Mouse (Mus musculus) ES-CJ7 (cell line): ENCODE results near the gene Catsperd.
A peak's percentile ranks its signal among the peaks of the same experiment; 100 is the strongest.

Source experiments
- DNase-seq: peaks from one replicate; pipeline ENCODE4 v3.0.0; 2011; ENCODE audit warnings: low read depth, low spot score

Catsperd gene

DNA sequence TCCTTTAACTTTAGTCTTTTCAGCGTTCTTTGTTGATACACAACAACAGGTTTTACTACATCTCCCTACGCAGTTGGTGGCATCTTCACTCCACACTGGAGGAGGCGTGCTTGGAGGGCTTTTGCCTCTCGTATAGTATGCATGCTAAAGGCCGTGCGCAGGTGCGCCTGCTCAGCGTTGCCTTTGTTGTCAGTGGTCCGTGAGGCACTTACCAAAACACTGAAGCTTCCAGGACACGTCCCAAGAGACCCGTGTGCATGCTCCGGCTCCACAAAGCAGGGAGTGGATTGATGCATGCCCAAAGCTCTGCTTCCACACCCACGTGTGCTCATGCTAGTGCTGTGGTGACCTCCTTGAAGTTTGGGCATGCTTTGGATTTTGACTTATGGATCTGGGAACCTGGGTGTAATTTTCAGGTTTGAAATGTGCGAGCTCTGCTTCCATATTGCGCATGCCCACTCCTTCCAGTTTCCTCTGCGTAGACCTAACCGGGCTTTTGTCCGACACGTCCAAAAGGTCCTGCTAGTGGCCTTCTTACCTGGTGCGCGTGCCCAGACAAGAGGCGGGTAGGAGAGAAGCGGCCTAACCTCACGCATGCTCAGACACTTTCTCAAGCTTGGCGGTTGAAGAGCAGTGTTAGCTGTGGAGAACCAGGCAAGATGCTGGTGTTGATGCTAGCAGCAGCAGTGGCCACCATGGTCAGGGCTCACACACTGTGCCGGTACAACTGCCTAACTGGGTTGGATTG lies at the start of gene Catsperd:
Gene Catsperd (plus strand): TSS at position 614 of the 748 bp plus-strand sequence.
- DNase-seq: peak; percentile 66

- DNase-seq: no peak
Measured at GRCm38 (mm10) chr17:56583071-56583470, 44.9 kb upstream of the Catsperd start.

GRCm38 (mm10) chr17:56583611-56584256 lies 44.2 kb upstream of the Catsperd start:
- DNase-seq: no peak

- DNase-seq: peak; percentile 99
Measured at GRCm38 (mm10) chr17:56584257-56585130, 43.4 kb upstream of the Catsperd start, which contains the start of the genes Safb2 and Safb. TSS of gene Safb2 (minus strand) at chr17:56584585. TSS of gene Safb (plus strand) at chr17:56584825.

DNA sequence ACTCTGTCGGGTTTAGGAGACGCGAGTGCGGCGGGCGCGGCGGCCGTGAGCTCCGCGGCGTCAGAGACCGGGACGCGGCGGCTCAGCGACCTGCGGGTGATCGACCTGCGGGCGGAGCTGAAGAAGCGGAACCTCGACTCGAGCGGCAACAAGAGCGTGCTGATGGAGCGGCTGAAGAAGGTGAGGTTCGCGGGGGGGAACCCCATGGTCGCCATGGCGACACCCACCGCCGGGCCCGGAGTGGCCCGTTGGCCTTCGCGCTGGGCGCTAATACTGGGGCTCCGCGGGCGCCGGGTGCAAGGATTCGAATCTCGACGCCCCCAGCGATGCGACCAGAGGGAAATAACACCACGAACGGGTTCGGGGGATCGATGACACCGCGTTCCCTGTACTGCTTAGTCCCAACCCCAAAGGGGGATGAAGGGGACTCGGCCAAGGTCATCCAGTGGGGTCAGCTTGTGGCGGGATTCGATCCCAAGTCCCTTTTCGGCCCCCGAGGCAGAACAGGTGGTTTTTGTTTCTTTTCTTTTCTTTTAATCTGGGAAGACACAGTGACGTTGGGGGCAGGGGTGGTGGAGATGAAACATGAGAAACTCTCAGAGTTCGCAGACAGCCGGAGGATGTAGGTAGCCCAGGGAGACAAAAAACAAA lies 42.6 kb upstream of the Catsperd start:
- DNase-seq: peak; percentile 36

DNA sequence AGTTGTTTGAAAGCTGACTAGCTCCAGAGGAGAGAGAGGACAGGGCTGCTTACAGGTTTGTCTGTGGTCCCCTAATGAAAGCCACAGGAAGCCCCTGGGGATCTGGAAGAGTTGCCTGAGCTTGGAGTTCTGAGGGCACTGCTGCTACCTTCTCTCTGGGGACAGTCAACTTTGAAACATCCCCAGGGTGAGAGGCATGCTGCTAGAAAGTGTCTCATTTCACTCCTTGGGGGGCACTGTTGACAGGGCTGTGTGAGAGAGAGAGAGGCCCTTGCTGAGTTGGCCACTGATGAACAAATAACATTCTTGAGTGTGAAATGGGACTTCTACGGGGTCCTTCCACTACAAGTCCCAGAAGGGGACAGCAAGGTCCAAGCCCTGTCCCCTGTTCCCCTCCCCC lies 40.2 kb upstream of the Catsperd start:
- no peak for DNase-seq

- no peak for DNase-seq
Measured at GRCm38 (mm10) chr17:56588921-56589320, 39.0 kb upstream of the Catsperd start.

DNA sequence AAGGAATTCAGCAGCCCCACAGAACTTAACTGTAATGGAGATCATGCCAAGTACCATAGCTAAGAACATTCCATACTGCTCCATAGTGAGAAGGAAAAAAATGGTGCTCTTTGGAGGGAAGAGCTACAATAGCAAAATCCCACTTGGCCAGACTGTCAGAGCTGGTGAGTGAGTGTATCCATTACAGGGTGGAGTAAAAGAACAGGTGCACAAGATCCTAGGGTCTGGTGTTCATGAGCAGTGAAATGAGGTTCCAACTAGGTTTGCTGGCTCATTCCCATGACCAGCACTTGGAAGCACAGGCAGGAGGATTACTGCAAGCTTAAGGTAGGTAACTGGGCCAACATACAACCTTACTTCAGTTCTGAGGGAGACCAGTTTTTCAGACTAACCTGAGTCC lies 35.4 kb upstream of the Catsperd start:
- DNase-seq: no peak

DNA sequence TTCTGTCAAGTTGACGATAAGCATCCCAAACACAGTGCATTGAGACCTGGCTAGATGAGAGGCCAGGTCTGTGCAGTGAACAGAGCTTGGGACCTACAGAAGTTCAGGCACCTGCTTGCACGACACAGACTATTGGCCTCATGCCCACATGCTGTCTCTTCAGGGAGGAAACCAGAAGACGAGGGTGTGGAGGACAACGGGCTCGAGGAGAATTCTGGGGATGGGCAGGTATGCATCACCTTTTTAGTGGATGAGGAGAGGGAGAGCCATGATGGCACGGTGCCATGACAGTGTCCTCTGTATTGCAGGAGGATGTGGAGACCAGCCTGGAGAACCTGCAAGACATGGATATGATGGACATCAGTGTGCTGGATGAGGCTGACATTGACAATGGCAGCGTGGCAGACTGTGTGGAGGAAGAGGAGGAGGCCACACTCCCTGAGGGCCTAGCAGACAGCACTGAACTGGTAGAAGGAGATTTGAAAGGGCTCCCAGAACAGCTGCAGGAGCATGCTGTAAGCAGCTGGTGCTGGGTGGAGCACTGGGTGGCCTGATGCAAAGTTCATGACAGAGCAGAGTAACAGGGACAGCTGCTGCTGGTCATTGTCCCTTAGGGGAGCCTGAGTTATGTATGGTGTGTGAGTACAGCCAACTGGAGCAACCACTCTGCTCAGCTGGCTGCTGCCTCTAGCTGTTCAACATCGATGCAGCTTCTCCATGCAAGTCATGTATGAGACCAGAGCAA lies 34.2 kb upstream of the Catsperd start:
- DNase-seq: no peak

DNA sequence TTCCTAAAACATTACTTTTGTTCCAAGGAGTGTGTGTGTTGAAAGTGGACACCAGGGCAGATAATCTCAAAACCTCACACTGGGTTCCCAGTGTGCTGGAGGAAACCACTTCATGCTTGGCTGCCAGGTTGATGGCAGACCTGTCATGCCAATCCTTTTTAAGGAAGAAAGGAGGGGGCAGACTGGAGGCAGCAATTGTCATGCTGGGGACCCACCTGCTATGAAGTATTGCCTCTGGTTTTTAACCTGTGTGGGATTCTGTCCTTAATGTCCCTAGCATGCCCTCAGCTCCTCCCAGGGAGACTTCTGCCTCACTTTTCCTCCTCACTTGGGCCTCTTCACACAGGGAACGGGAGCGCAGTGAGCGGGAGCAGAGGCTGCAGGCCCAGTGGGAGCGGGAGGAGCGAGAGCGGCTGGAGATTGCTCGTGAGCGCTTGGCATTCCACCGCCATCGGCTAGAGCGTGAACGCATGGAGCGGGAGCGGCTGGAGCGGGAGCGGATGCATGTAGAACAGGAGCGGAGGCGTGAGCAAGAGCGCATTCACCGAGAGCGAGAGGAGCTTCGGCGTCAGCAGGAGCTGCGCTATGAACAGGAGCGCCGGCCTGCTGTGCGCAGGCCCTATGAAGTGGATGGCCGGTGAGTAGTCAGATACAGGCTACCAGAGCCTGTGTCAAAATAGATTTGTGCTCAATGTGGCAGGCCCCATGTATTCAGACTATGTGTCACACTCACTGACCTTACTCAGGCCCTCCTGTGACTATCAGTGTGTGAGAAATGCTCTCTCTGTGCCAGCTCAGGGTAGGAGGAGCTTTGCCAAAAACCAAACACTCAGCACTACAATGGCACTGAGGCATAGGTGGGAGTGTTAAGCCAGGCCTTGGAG lies 24.5 kb upstream of the Catsperd start:
- DNase-seq: no peak

- DNase-seq: no peak
Measured at GRCm38 (mm10) chr17:56604070-56604380, 23.9 kb upstream of the Catsperd start.

- no peak for DNase-seq
Measured at GRCm38 (mm10) chr17:56604422-56604821, 23.5 kb upstream of the Catsperd start.

GRCm38 (mm10) chr17:56605431-56605830 lies 22.5 kb upstream of the Catsperd start:
- no peak for DNase-seq

DNA sequence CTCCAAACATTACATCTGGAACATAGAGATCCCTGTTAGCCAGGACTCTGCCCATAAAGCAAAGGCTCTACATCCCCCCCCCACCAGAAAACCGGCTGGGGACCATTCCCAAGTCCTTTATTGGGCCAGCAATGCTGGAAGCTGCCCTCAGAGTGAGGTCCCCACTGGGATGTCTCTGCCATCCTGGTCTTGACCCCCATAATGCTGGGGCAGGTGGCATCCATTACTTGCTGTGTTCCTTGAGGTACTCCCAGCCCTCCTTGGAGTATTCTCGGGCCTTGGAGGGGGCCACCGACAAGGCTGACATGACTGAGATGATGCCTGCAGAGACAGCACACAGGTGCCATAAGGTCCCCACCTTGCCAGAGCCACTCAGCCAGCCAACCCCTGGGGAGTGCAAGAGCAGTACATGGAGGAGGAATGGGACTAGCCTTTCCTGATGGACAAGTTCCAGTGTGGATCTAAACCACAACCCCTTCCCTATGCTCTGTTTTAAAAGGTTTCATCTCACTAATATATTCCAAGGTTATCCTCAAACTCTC lies 20.4 kb upstream of the Catsperd start:
- DNase-seq: no peak

DNA sequence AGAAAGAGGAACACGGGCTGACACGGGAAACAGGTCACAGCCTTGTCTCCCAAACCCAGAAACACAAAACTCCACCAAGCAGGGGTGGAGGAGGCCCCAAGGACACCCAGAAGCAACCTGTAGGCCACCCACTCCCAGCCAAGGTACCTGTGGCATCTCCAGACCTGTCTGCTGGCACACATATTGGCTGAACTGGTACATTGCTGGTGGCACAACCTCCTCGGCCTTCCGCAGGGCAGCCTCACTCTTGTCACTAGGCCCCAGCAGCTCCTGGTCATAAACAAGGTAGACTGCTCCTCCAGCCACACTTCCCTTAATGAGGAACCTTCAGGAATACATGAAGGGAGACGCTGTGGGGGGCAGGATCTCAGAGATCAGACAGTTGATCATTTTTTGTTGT lies 19.2 kb upstream of the Catsperd start:
- no peak for DNase-seq

DNA sequence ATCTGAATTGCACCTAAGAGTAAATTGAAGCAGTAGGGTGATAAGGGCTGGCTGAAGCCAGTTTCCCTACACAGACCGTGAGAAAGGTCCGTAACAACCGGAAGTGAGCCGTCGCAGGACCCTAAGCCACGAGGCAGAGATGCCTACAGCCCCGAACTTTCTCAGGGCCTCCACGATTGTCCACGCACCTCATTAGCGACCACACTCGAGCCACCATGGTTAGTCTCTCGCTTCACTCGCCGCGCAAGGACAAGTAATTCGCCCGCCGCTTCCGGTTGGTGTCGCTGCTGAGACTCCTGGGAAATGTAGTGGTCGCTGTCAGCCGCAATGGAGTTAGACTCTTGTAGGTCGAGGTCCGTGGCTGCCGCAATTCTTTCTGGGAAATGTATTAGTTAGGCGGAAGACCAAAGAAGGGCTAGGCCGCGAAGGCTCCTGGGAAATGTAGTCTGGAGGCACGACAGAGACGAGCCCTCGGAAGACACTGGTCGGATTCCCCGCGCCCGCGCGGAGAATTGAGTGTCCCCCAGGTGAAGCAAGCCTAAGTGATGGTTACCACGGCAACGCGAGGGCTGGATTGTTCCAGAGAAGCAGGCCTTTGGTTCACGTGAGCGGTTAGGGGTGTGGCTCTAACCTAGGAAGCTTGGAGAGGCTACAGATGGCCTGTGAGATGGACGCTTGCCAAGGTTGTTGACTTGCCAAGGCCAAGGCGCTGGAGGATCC lies 18.3 kb upstream of the Catsperd start, which contains the start of gene 2410015M20Rik:
Gene 2410015M20Rik (minus strand): TSS at position 320 of the 720 bp plus-strand sequence.
- peak; percentile 98 for DNase-seq

GRCm38 (mm10) chr17:56611323-56611722 lies 16.6 kb upstream of the Catsperd start:
- no peak for DNase-seq

DNA sequence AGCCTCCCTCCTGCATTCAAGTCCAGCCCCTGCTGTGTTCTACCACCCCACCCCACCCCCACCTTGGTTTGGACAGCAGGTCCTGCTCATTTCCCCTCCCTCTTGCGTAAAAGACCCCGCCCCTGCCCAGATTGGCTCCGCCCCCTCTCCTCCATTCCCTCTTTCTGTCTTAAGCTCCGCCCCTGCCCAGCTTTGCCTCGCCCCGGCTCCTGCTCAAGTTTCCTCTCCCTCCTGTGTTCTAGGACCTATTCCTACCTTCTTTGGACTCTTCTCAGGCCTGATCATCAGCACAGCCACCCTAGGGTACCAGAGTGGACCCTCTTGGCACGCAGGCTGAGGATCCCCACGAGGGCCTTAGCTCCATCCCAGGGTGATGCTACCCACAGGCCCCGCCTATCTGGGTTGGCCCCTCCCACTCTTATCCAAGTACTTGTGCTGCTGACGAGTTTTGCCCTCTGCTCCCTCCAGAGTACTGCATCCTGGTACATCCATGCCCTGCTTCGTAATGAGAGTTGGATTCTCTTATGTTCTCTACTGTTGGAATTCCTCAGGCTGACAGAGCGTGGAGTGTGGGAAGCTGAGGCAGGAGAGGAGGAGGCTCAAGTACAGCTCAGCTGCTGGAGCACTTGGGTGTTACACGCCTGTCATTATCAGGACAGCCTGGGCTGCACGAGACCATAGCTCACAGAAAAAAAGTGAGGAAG lies 15.9 kb upstream of the Catsperd start:
- DNase-seq: peak; percentile 97
